Mouse (Mus musculus) liver, postnatal 0 days (tissue): Measurements from ENCODE around the gene Rps6ka4.

Experiments
- CTCF ChIP-seq: sonication (generic); IDR thresholded peaks from 2 replicates; pipeline ENCODE4 v1.5.1; 2016; ENCODE audit warnings: antibody characterized with exemption, low read depth
- EP300 ChIP-seq: IDR thresholded peaks from 2 replicates; pipeline ENCODE4 v1.6.1; 2016; ENCODE audit warnings: antibody characterized with exemption, low read depth, mild to moderate bottlenecking

- TF ChIP-seq CTCF (no peak), EP300 (no peak)
Observed at GRCm38 (mm10) chr19:6877965-6878364, 37.5 kb upstream of the Rps6ka4 start.
